Mouse (Mus musculus) testis, postnatal 10 days (tissue): ENCODE data around the gene Leo1.

Experiments used
- DNase-seq: peaks from one replicate; pipeline ENCODE4 v3.0.0; 2021; ENCODE audit warnings: low spot score

Gene Leo1

GRCm38 (mm10) chr9:75440796-75441666 lies at the start of gene Leo1:
Gene Leo1 (plus strand): TSS chr9:75441524.
- DNase-seq, result peak; percentile 86

DNA sequence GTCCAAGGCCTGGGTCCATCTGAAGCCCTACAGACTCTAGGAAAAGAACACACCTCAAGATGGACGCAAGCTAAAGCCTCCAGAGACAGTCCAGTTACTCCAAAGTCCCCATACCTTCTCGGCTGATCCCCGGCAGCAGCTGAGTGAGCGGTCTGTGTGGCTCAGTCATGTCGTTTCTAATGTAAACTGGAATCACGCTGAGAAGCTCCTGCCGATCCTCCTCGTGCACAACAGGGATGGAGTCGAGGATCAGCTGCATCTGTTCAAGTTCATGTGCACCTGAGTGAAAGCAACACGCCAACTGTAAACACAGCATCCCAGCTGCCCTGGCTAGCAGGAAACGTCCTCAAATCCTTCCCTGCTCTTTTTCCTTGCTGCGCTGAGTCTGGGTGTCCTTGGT lies 48.1 kb upstream of the Leo1 start:
- DNase-seq, result no peak

DNA sequence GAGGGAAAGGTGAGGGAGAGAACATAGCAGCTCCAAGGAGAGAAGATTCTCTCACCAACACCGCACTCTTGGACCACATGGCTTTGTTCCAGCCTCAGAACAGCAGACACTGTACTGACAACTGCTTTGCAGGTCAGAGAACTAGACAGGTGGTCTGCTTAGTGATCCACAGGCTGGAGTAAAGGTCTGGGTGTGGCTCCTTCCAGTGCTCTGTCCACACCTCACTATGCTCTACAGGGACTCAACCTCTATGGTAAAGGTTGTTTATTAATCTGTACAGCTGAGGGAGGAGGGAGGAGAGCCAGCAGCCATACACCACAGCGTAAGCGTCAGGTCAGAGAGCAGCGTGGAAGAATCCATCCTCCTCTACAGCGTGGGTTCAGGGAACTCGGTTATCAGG lies 45.4 kb upstream of the Leo1 start:
- no peak for DNase-seq

DNA sequence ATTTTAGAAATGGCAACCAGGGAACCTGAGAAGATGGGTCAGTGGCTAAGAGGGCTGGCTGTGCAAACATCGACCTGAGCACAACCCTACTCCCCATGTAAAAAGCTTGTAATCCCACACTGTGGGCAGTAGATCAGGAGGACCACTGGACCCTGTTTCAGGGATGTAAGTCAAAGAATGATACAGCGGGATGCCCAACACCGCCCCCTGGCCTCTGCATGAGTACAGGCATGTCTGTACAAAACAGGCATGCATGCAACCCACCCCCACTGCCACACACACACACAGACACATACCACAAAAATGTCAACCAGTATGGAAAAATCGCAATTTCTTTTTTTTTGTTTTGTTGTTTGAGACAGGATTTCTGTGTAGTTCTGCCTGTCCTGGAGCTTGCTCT lies 42.3 kb upstream of the Leo1 start:
- DNase-seq, result no peak

DNA sequence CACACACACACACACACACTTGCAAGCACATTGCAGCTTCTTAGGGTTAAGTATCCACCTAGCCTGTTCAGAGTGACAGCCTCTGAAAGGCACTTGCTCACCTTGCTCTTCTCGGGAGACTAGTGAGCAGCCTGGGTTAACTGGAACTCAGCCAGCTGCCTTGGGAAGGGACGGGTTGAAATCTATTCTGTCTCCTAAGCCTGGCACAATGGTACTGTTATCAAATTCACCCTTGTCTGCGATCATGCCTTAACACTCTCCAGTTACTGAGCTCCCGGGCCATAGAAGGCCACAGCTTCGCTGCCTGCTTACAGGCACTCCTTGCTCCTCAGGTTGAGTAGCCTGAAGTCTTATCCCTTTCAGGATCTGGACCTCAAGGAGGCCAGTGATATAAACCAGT lies 40.7 kb upstream of the Leo1 start:
- no peak for DNase-seq

DNA sequence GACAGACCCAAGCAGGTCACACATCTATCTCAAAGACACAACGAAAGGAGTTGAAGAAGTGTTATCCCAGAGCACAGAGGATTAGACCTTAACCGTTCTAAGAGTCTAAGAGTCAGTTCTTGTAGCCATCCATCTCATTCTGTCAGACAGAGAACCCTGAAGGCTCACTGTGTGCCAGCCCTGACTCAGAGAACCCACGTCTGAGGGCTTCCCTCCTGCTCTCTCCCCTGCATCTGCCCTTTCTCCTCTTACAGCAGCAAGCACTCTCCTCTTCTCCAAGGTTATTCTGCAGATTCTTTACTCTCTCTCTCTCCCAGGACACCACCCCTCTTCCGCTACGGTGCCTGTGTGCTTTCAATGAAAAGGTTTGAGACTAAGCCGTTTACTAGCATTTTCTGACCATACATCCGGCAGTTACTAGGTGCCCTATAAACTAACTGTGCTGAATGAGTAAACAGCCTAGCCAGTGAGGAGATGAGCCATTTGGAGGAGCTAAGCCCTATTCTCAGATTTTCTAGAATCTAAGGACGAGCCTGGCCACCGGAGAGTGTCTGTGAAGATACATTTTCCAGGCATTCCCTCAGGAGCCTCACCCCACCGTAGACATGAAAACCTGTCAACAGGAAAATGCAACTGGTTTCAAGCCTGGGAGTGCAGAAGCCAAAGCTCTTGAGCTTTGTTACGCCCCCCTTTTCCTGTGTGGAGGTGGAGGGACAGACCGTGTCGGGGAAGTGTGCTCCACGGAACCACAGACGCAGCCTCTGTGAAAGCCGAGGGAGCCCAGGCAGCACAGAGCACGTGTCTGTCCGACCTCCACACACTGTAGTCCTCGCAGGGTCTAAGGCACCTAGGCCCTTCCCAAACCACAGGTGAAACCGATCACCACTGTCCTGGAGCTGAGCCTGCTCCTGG lies 39.5 kb upstream of the Leo1 start:
- no peak for DNase-seq

GRCm38 (mm10) chr9:75403520-75403919 lies 37.8 kb upstream of the Leo1 start:
- no peak for DNase-seq

DNA sequence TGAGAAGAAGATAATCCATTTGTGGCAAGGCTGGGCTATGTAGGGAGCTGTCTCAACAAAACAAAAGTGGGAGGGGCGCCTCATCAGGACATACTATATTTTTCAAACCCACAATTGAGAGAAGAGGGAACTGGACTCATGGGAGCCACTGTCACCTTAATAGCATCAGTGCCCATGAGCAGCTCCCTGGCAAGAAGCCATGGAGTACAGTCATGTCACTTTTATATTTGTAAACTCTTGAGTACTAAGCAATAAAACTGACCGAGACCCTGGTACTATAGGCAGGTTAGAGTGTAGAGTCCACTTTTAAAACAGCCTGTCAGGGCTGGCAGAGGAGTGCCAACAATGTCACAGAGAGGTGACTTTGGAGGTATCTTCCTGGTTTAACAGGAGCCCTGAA lies 35.2 kb upstream of the Leo1 start:
- DNase-seq, result no peak

DNA sequence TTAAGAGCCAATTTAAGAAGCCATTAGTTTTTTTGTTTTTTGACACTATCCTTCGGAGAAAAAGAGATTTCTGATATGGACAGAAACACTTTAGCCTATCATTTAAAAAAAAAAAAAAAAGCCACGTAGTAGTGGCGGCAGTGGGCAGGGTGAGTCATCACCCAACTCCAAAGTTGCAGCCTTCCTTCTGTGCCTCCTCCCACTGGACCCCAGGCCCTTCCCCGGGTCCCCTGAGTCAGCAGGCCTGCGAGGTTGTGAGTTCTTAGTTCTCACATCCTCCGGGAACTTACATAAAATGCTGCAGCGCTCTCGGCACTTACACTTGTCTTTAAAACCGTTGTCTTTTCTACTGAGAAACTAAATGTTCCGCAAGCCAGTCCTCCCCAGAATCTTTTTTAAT lies 33.5 kb upstream of the Leo1 start:
- no peak for DNase-seq

DNA sequence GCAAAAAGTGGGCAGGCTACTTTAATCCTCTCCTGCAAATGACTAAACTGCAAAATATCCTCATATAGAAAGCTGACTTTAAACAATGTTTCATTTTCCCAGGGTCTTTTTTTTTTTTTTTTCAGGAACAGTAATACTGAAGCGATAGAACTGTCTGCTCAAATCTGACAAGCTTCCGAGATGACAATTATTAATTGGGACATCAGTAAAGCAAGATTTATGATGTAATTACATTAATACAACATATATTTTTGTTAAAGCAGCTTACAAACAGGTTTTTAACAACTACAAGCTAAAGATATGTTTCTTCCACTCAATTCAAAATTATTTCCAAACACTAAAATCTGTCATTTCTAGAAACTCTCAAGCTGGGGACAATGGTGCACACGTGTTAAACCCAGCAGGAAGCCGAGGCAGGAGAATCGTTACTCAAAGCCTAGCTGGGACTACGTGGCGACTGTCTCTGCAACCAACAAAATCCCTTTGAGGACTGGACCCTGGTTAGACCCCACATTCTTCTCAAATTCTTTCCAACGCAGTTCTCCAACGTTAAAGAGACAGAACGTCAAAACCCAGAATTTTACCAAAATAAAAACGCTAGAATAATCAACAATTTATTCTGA lies 33.0 kb upstream of the Leo1 start:
- DNase-seq, result no peak

- peak; percentile 84 for DNase-seq
Measured at GRCm38 (mm10) chr9:75409031-75409851, 32.1 kb upstream of the Leo1 start.

DNA sequence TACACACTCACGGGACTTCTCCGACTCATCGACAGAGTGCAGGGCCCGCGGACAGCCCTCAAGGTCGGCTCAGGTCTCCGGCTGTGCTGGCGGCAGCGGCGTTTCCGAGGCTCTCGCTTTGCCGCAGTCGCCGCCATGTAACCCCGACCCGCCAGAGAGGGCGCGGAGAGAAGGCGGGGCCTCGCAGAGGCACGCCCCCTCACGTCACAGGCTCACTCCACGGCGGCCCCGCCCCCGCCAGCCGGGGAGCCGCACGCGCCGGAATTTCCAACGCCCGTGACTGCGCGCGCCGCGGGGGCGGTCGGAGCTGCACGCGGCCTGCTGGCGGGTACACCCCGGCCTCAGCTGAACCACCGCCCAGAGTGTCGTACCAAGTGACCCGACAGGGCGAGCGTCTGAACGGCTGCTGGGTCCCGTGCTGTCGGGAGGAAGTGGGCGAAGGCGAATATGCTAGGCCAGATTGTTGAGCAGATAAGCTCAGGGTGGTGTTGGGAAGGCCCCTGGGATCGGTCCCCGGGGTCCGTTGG lies 31.4 kb upstream of the Leo1 start, which contains the start of gene Mapk6:
Gene Mapk6, minus strand, starts transcription at position 154 of the 527 bp plus-strand sequence.
- peak; percentile 99 for DNase-seq

DNA sequence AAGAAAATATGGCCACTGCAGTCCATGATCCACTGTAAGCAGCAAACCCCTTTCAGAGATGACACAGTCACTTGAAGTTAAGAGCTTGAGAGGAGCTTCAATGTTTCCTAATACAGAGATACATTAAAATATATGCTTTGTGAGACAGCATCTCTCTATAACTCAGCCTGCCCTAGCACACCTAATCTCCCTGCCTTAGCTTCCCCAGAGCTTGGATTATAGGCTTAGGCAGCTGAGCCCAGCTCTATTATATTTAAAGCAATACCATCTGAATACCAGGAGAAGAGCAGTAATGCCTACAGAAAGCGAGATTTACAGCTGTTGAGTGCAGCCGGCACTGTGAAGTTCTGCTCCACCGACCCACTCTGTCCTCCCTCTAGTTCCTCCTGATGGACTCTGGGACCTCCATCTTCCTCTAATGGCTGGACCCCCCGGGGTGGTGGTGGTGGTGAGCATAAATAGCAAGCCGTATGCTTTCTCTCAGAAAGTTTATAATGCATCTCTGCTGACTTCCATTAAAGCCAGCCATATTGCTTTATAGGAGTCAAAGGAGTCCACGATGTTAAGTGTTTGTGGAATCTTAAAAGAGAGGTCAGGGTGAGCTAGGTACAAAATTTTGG lies 30.3 kb upstream of the Leo1 start:
- DNase-seq, result no peak

DNA sequence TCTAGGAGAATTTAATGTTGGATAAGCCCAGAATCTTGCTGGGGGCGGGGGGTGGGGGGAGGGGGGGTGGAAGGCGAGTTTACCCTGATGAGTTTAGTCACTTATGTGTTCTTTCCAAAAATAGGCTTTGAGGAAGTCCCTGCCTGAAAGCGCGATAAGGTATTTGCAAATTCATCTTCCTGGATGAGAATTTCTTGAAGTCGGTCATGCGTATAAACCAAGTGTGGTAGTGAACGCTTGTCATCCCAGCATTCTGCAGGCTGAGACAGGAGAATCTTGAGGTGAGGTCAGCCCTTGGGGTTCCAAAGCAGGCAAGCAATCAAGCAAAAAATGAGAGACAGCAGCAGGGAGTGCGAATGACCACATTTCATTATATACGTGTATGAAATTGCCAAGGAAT lies 29.7 kb upstream of the Leo1 start:
- DNase-seq, result no peak

- DNase-seq, result no peak
Measured at GRCm38 (mm10) chr9:75413206-75413605, 28.1 kb upstream of the Leo1 start.

DNA sequence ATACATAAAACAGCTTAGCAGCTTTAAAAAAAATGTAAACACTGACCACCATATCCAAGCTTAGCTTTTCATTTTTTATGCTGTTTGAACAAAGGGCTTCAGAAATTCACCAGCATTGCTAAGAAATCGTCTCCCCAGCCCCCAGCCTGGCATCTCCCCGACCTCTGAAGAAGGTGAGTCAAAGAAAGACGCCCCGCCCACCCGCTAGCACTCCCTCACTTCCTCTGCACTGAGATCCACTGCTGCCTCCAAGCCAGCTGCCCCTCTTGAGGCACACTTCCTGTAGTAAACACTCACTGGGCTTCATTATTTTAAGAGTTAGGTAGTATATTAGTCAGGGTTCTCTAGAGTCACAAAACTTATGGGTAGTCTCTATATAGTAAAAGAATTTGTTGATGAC lies 27.1 kb upstream of the Leo1 start:
- no peak for DNase-seq

GRCm38 (mm10) chr9:75422251-75422691 lies 19.1 kb upstream of the Leo1 start:
- no peak for DNase-seq

DNA sequence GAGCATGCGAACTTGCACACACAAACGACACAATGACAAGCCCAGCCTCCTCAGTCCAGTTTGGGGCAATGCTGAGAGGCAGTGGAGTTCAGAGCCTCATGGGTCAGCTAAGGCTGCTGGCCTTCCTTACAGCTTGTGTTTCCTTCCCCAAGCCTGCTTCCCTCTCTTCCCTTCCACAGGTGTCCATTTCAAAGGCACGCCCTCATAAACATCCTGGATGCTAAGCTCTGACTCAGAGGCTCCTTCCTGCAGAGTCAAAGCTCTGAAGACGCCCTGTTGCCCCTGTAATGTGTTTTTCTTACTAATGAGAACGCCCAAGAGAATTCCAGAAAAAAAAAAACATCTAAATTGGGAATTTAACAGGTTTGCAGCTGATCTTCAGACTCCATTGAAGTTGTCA lies 17.6 kb upstream of the Leo1 start:
- DNase-seq, result no peak

DNA sequence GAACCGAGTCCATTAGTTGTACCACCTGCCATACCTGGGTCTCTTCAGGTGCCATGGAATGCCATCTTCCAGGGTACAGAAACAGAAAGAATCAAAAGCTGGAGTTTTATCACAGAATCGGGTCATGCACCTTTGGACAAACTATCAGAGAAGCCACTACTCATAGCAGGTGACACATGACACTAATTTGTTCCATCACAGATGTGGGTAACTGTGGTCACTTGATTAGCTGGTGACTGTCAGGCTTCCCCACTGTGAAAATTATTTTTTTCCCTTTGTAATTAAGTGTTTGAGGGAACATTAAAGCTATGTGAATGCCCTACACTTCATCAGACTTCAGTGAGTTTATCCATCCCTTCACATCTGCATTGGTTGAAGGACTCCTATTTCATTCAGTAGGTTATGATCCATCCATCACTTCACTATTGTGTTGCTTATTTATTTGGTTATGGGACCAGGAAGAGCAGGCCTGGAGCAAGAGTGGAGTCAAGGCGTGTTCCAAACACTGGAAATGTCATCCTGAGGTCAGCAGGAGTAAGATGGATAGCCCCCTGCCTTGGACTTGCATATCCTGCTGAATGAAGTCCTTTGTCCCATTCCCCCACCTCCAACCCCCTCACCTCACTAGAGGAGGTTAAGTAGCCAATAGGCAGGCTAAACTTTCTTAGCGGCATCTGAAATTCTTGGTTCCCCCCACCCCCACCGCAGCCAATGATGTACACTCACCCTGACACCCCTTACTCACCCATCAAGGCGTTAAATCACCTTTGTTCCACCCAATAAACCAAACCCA lies 16.8 kb upstream of the Leo1 start:
- DNase-seq, result no peak

- no peak for DNase-seq
Measured at GRCm38 (mm10) chr9:75425796-75426391, 15.4 kb upstream of the Leo1 start.
